Mouse (Mus musculus) embryonic facial prominence, embryonic 15.5 days (tissue): ENCODE measurements around the gene Pmf1. TPM values are rescaled to one million over a fixed set of nuclear protein-coding genes. Genes with fewer than 3 reads are reported as not detected.
A peak's percentile ranks its signal among the peaks of the same experiment; 100 is the strongest.
"Not testable (repeated sequence)": the region's sequence is repeated elsewhere in the genome, so short reads cannot be mapped to it uniquely, and the experiment has no call there.

ENCODE experiments used
- ATAC-seq: fragments of 200-750 bp; cut with Nextera tagmentation; 2 replicates; pipeline ENCODE4 v1.8.0; 2017; ENCODE audit warnings: low read depth, moderate TSS enrichment; ENCODE audit not compliant: insufficient number of reproducible peaks, low FRiP score, low TSS enrichment
- H3K27ac ChIP-seq: fragments of 300-500 bp; sonication (generic); replicated peaks from 2 replicates; pipeline ENCODE4 v1.5.1; 2015; ENCODE audit warnings: mild to moderate bottlenecking, inconsistent platforms
- H3K27me3 ChIP-seq: fragments of 300-500 bp; sonication (generic); 2 replicates; pipeline ENCODE4 v1.6.1; 2015; ENCODE audit warnings: inconsistent platforms
- H3K36me3 ChIP-seq: fragments of 300-500 bp; sonication (generic); 2 replicates; pipeline ENCODE4 v1.6.1; 2015; ENCODE audit warnings: mild to moderate bottlenecking, inconsistent platforms
- H3K4me1 ChIP-seq: fragments of 300-500 bp; sonication (generic); 2 replicates; pipeline ENCODE4 v1.6.1; 2015; ENCODE audit warnings: inconsistent platforms
- H3K4me2 ChIP-seq: fragments of 300-500 bp; sonication (generic); replicated peaks from 2 replicates; pipeline ENCODE4 v1.6.1; 2015; ENCODE audit warnings: mild to moderate bottlenecking, inconsistent platforms
- H3K4me3 ChIP-seq: fragments of 300-500 bp; sonication (generic); replicated peaks from 2 replicates; pipeline ENCODE4 v1.5.1; 2015; ENCODE audit warnings: mild to moderate bottlenecking, inconsistent platforms
- H3K9ac ChIP-seq: fragments of 300-500 bp; sonication (generic); 2 replicates; pipeline ENCODE4 v1.6.1; 2015; ENCODE audit warnings: inconsistent platforms
- H3K9me3 ChIP-seq: fragments of 300-500 bp; sonication (generic); replicated peaks from 2 replicates; pipeline ENCODE4 v1.6.1; 2016; ENCODE audit warnings: inconsistent platforms
- WGBS: fragments of 180-500 bp; shearing (Covaris S2); methylation state at CpG from one replicate; pipeline ENCODE4 v1.1.7; 2015; 5-methylcytosine and 5-hydroxymethylcytosine counted together
- polyA plus RNA-seq: library from polyadenylated mRNA; unstranded; fragments of >200 nt; fragmentation: Nextera tagmentation; extraction: Ambion mirVana; gene quantifications from 2 replicates; pipeline ENCODE4 v1.2.1, GENCODE M21; 2015

Pmf1 gene
- polyA plus RNA-seq, 1 experiment from 2014 or later: 108 TPM

GRCm38 (mm10) chr3:88366830-88367428, 43.2 kb downstream of the Pmf1 start:
- not testable (repeated sequence) for H3K9me3 ChIP-seq, H3K27ac ChIP-seq
- ATAC-seq: peak; percentile 80

DNA sequence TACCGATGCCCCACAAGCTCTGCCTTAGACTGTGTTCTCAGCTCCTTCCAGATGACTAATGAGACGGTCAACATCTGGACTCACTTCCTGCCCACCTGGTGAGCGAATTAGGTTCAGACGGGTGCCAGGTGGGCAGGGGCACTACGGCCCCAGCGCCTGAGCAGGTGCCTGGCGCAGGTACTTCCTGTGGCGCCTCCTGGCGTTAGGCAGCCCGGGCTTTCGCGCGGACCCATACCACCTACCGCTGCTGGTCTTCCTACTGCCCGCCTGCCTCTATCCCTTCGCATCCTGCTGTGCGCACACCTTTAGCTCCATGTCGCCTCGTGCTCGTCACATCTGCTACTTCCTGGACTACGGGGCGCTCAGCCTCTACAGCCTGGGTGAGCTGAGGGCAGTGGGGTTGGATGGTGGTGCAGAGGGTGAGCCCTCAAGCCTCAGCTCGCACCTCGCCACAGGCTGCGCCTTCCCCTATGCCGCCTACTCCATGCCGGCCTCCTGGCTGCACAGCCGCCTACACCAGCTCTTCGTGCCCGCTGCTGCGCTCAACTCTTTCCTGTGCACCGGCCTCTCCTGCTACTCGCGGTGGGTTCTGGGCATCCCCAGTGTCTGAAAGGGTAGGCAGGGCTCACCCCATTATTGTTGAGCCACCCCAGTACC, 44.3 kb downstream of the Pmf1 start:
- Histone ChIP-seq H3K9me3 (no peaks in the 10 kb centered on the region), H3K27me3 (peaks cover 16% of the 10 kb centered on the region), H3K4me1 (peaks cover 11% of the 10 kb centered on the region), H3K36me3 (peaks cover 17% of the 10 kb centered on the region), H3K9ac (no peak overlapping the region), H3K4me3 (no peak overlapping the region), H3K4me2 (no peak overlapping the region), H3K27ac (no peak overlapping the region)
- no peak for ATAC-seq
- 42% methylated on average over 34 of the region's 34 CpGs for WGBS

More at GRCm38 (mm10) chr3:88366830-88367428, 43.2 kb downstream of the Pmf1 start:
- not testable (repeated sequence) for H3K9ac ChIP-seq, H3K36me3 ChIP-seq
- peak overlapping the region; percentile 47 for H3K4me2 ChIP-seq
- peak overlapping the region; percentile 27 for H3K4me3 ChIP-seq
- 4% methylated on average over 21 of the region's 22 CpGs for WGBS
- H3K27me3 ChIP-seq: peaks cover 16% of the 10 kb centered on the region
- peaks cover 11% of the 10 kb centered on the region for H3K4me1 ChIP-seq

- Histone ChIP-seq H3K36me3 (peaks cover 32% of the 10 kb centered on the region), H3K9ac (no peak within 1 kb of the TSS), H3K27me3 (peaks cover 16% of the 10 kb centered on the region), H3K4me2 (peak within 1 kb of the TSS; percentile 19), H3K4me3 (peak within 1 kb of the TSS; percentile 22), H3K27ac (peak within 1 kb of the TSS; percentile 59), H3K9me3 (no peaks in the 10 kb centered on the region), H3K4me1 (peaks cover 11% of the 10 kb centered on the region)
- under 1% methylated on average over 16 of the region's 16 CpGs for WGBS
- no peak for ATAC-seq
Observed at GRCm38 (mm10) chr3:88364337-88364736, 45.8 kb downstream of the Pmf1 start, which contains the start of gene Paqr6. TSS of gene Paqr6 (plus strand) at chr3:88364584.

GRCm38 (mm10) chr3:88363700-88364099, 46.4 kb downstream of the Pmf1 start:
- H3K36me3 ChIP-seq: peaks cover 38% of the 10 kb centered on the region
- H3K9ac ChIP-seq: no peak overlapping the region
- WGBS: 46% methylated on average over 4 of the region's 4 CpGs
- peaks cover 11% of the 10 kb centered on the region for H3K4me1 ChIP-seq
- no peaks in the 10 kb centered on the region for H3K9me3 ChIP-seq
- peak overlapping the region; percentile 59 for H3K27ac ChIP-seq
- H3K4me3 ChIP-seq: no peak overlapping the region
- H3K27me3 ChIP-seq: peaks cover 16% of the 10 kb centered on the region
- no peak for ATAC-seq
- H3K4me2 ChIP-seq: no peak overlapping the region

- Histone ChIP-seq H3K9me3 (no peaks in the 10 kb centered on the region), H3K4me2 (no peak overlapping the region), H3K4me1 (peaks cover 11% of the 10 kb centered on the region), H3K27me3 (peaks cover 16% of the 10 kb centered on the region), H3K27ac (no peak overlapping the region), H3K36me3 (peaks cover 56% of the 10 kb centered on the region), H3K9ac (no peak overlapping the region), H3K4me3 (no peak overlapping the region)
- ATAC-seq: no peak
- WGBS: 79% methylated on average over 2 of the region's 2 CpGs
Observed at GRCm38 (mm10) chr3:88361612-88362313, 48.4 kb downstream of the Pmf1 start.

DNA sequence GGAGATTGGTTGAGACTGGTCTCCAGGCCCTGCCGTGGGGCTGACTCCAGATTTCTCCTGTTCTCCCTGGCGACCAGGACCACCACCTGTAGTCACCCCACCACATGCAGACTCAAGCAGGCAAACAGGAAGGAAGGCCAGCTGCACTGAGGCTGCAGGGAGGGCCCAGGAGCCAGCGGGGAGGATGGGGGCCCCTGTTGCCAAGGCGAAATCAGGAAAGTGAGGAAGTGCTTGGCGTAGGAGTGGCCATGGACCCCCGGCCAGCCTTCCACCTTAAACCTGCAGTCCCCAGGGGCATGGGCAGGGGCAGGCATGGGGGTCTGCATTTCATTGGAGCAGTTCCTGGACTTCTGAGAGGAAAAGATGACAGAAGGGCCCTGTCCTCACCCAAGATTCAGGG, 49.0 kb downstream of the Pmf1 start:
- Histone ChIP-seq H3K9ac (no peak overlapping the region), H3K4me2 (no peak overlapping the region), H3K27me3 (peaks cover 14% of the 10 kb centered on the region), H3K36me3 (peaks cover 63% of the 10 kb centered on the region), H3K4me3 (no peak overlapping the region), H3K4me1 (peaks cover 11% of the 10 kb centered on the region), H3K27ac (no peak overlapping the region), H3K9me3 (no peaks in the 10 kb centered on the region)
- ATAC-seq: no peak
- WGBS: 59% methylated on average over 6 of the region's 6 CpGs

DNA sequence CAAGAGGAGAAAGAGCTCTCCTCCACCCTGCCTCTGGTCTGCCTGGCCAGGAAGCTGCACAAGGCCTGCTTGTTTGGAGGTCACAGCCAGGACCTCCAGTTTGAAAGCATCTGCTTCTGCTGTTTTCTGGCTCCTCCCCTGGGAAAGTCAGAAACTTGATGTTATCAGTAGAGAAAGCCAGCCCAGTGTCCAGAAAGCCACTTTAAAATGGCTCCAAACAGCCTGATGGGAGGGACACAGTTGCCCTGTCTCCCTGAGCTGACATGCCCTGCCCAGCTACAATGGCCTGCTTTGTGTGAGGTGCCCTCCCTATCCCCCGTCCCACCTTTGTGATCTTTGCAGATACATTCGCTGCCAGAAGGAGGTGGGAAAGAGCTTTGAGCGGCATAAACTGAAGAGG, 50.1 kb downstream of the Pmf1 start:
- ATAC-seq: no peak
- Histone ChIP-seq H3K36me3 (peaks cover 74% of the 10 kb centered on the region), H3K4me3 (no peak overlapping the region), H3K27ac (no peak overlapping the region), H3K27me3 (peaks cover 3% of the 10 kb centered on the region; the same call in 1 of the 2 replicates), H3K9ac (no peak overlapping the region), H3K4me2 (no peak overlapping the region), H3K9me3 (no peaks in the 10 kb centered on the region), H3K4me1 (peaks cover 11% of the 10 kb centered on the region)
- WGBS: 33% methylated on average over 3 of the region's 3 CpGs

GRCm38 (mm10) chr3:88359584-88359983, 50.5 kb downstream of the Pmf1 start:
- Histone ChIP-seq H3K27ac (no peak overlapping the region), H3K4me2 (no peak overlapping the region), H3K27me3 (no peaks in the 10 kb centered on the region), H3K4me1 (peaks cover 7% of the 10 kb centered on the region), H3K4me3 (no peak overlapping the region), H3K9ac (no peak overlapping the region), H3K9me3 (no peaks in the 10 kb centered on the region), H3K36me3 (peaks cover 78% of the 10 kb centered on the region)
- peak; percentile 31; the same call in 1 of the 2 replicates for ATAC-seq
- WGBS: 59% methylated on average over 5 of the region's 5 CpGs

DNA sequence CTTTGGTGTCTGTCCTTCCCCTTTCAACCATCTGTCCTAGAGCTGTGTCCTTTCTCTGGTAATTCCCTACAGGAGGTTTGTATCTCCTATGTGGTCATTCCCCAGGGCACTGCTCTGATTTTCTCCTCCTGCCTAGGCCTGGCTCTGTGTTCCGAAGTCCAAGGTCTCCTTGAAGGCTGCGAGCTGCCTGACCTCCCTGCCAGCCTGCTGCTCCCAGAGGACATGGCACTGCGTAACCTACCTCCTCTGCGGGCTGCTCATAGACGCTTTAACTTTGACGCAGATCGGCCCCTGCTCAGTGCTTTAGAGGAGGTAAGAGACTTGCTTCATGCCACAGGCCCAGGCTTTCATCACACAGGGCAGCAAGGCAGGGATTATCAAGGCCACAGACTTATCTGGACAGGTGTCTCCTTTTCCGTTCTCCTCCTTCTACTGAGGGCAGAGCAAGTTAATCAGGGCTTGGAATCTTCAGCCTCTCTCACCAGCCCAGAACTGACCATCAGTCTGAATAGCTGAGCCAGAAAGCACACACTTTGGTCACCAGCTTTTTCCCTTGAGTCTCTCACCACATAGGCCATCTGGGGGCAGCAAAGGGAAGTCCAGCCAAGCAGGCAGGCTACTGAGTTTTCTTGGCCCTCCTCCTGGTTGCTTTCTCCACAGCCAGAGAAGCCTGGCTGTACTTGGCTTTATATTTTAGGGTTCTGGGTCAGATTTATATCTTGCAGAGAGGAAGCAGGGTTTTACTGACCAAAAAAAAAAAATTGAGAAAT, 55.5 kb downstream of the Pmf1 start:
- 94% methylated on average over 8 of the region's 8 CpGs for WGBS
- H3K9me3 ChIP-seq: no peaks in the 10 kb centered on the region
- H3K4me1 ChIP-seq: no peaks in the 10 kb centered on the region
- no peak overlapping the region for H3K4me2 ChIP-seq
- peaks cover 98% of the 10 kb centered on the region for H3K36me3 ChIP-seq
- no peak overlapping the region for H3K9ac ChIP-seq
- no peak overlapping the region for H3K4me3 ChIP-seq
- H3K27ac ChIP-seq: no peak overlapping the region
- no peak for ATAC-seq
- no peaks in the 10 kb centered on the region for H3K27me3 ChIP-seq

DNA sequence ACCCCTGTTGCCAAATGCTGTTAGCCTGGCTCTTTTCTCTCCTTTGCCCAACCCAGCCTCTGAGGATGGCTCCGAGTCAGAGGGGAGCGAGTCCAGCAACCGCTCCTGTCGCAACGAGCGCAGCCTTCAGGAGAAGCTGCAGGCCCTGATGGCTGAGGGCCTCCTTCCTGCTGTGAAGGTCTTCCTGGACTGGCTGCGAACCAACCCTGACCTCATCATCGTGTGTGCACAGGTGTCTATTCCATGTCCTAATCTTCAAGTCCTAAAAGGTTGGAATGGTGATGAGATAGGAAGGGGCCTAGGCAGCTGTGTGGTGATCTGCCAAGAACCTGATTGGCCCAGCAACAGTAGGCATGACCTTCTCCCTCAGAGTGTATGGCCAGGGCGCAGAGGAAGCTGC, 57.2 kb downstream of the Pmf1 start:
- ATAC-seq: no peak

DNA sequence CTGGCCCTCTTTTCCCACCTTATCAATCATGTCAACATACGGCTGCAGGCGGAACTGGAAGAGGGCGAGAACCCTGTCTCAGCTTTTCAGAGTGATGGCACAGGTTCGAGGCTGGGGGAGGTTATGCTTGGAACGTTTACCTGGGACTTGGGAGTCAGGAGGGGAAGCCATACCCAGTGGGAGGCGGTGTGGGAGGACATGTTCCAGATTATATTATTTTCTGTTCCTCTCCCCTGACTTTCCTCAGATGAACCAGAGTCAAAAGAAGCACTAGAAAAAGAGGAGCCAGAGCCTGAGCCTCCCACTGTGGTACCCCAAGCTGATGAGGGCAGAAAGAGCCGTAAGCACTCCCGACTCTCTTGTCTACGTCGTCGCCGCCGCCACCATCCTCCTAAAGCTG, 59.4 kb downstream of the Pmf1 start:
- Histone ChIP-seq H3K9ac (no peak overlapping the region), H3K9me3 (no peaks in the 10 kb centered on the region), H3K4me1 (no peaks in the 10 kb centered on the region), H3K4me3 (no peak overlapping the region), H3K4me2 (no peak overlapping the region), H3K36me3 (peaks cover 98% of the 10 kb centered on the region), H3K27me3 (no peaks in the 10 kb centered on the region), H3K27ac (no peak overlapping the region)
- no peak for ATAC-seq
- 90% methylated on average over 13 of the region's 13 CpGs for WGBS

More for the DNA sequence above, 57.2 kb downstream of the Pmf1 start:
- H3K4me2 ChIP-seq: no peak overlapping the region
- no peak overlapping the region for H3K9ac ChIP-seq
- WGBS: 86% methylated on average over 9 of the region's 9 CpGs
- H3K9me3 ChIP-seq: no peaks in the 10 kb centered on the region
- no peak overlapping the region for H3K4me3 ChIP-seq
- no peaks in the 10 kb centered on the region for H3K27me3 ChIP-seq
- peaks cover 97% of the 10 kb centered on the region for H3K36me3 ChIP-seq
- no peaks in the 10 kb centered on the region for H3K4me1 ChIP-seq
- no peak overlapping the region for H3K27ac ChIP-seq
